In the genomic region with DNA sequence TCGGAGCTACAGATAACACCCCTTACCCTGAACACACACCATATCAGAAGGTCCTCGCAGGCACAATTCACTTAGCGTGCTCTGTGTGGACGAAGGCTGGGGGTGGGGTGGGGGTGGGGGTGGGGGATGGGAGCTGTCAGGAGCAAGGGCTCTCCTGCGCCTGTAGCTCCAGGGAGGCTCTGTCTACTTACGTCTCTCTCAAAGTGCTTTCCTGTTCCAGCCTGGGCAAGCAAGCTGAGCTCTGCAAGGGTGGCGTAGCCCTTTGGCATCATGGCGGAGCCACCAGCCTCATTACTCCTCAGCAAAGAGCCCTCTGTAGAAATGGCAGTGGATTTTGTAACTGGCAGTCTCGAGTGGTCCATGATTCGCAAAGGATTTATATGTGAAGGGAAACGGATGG, we compare ENCODE assay signal across 10 mouse cellular contexts.
DNase-seq lines count a peak whose midpoint lies in the region; ATAC-seq and TF ChIP-seq lines count a peak whose summit lies in the region.
"Had no signal": no experiment of that assay in that cellular context is flagged by ENCODE, and none has a peak within 500 bp of the region (broad histone marks: within the 10 kb centered on the region; RNA-seq: fewer than 3 reads in every experiment).

No protein-coding gene starts in this region.

- WGBS in heart, embryonic 11.5 days (ENCODE audit: insufficient replicate concordance), result 41% methylated on average over 11 of the region's 11 CpGs
- WGBS in hindbrain, embryonic 11.5 days, result 56% methylated on average over 11 of the region's 11 CpGs
- 26% methylated on average over 11 of the region's 11 CpGs for WGBS in limb, embryonic 14.5 days

- H3K9me3 ChIP-seq in heart, embryonic 11.5 days (replicated peaks; ENCODE audit: control insufficient read depth, low read length), result no peaks in the 10 kb centered on the region
- no peaks in the 10 kb centered on the region for H3K9me3 ChIP-seq in hindbrain, embryonic 11.5 days (ENCODE audit: control insufficient read depth, low read length)
- H3K9me3 ChIP-seq in limb, embryonic 14.5 days (ENCODE audit: control insufficient read depth, low read length), result no peaks in the 10 kb centered on the region

- no peak for TF ChIP-seq POLR2A in brain, embryonic 14.5 days (IDR thresholded peaks at IDR 0.05; ENCODE audit: borderline replicate concordance, extremely low read depth, insufficient read depth, insufficient read length, poor library complexity, severe bottlenecking)
- TF ChIP-seq POLR2A in limb, embryonic 14.5 days (IDR thresholded peaks at IDR 0.05; ENCODE audit: borderline replicate concordance, extremely low read depth, insufficient read depth, insufficient read length), result no peak

- DNase-seq in heart, adult 8-10 months (ENCODE audit: low spot score), result no peak
- DNase-seq in brain, embryonic 14.5 days (ENCODE audit: low read depth), result peak; percentile 44
- DNase-seq in hindbrain, embryonic 11.5 days (ENCODE audit: low spot score), result no peak
- no peak for DNase-seq in limb, embryonic 14.5 days (ENCODE audit: low spot score)
- DNase-seq in embryo, embryonic 10.5 days (ENCODE audit: low spot score), result no peak
- no peak for DNase-seq in gastrocnemius, postnatal 14 days
- DNase-seq: kidney, adult 2 months; spleen, adult 18-20 months had no signal

- ATAC-seq in heart, embryonic 11.5 days (replicated peaks; ENCODE audit: insufficient number of reproducible peaks, low FRiP score, low TSS enrichment), result 0 out of 2 replicates have a peak, but pooled peaks have one; percentile 42
- no peak for ATAC-seq in hindbrain, embryonic 11.5 days (ENCODE audit: low FRiP score)
- ATAC-seq in limb, embryonic 14.5 days (ENCODE audit: low FRiP score, low read depth), result no peak
- no peak for ATAC-seq in megakaryocyte progenitor cell, adult 5-6 weeks (replicated peaks; ENCODE audit: poor library complexity)

- no peak for TF ChIP-seq CTCF in brain, embryonic 14.5 days (IDR thresholded peaks at IDR 0.05; ENCODE audit: borderline replicate concordance, extremely low read depth, insufficient read depth, insufficient read length)

- H3K4me3 ChIP-seq in heart, embryonic 11.5 days (ENCODE audit: low read depth, low read length), result peak overlapping the region; percentile 14; the same call in 1 of the 2 replicates
- H3K4me3 ChIP-seq in hindbrain, embryonic 11.5 days (ENCODE audit: low read depth, low read length), result no peak overlapping the region
- 0 out of 2 replicates have a peak overlapping the region, but pooled peaks have one; percentile 1 for H3K4me3 ChIP-seq in limb, embryonic 14.5 days (replicated peaks; ENCODE audit: low read length)

- peaks cover 18% of the 10 kb centered on the region for H3K4me1 ChIP-seq in heart, embryonic 11.5 days (ENCODE audit: control insufficient read depth, insufficient read depth, low read length)
- H3K4me1 ChIP-seq in hindbrain, embryonic 11.5 days (replicated peaks; ENCODE audit: control insufficient read depth, insufficient read depth, low read length), result no peaks in the 10 kb centered on the region
- peaks cover 21% of the 10 kb centered on the region for H3K4me1 ChIP-seq in limb, embryonic 14.5 days (ENCODE audit: control insufficient read depth, insufficient read depth, low read length)

- no peaks in the 10 kb centered on the region for H3K36me3 ChIP-seq in heart, embryonic 11.5 days (ENCODE audit: control insufficient read depth, insufficient read depth, low read length)
- H3K36me3 ChIP-seq in hindbrain, embryonic 11.5 days (ENCODE audit: control insufficient read depth, insufficient read depth, low read length), result no peaks in the 10 kb centered on the region
- no peaks in the 10 kb centered on the region for H3K36me3 ChIP-seq in limb, embryonic 14.5 days (ENCODE audit: control insufficient read depth, insufficient read depth, low read length)

- no peaks in the 10 kb centered on the region for H3K27me3 ChIP-seq in heart, embryonic 11.5 days (ENCODE audit: control insufficient read depth, insufficient read depth, low read length)
- no peaks in the 10 kb centered on the region for H3K27me3 ChIP-seq in hindbrain, embryonic 11.5 days (ENCODE audit: control insufficient read depth, insufficient read depth, low read length)
- no peaks in the 10 kb centered on the region for H3K27me3 ChIP-seq in limb, embryonic 14.5 days (ENCODE audit: control insufficient read depth, insufficient read depth, low read length)

- peak overlapping the region; percentile 54 for H3K4me2 ChIP-seq in heart, embryonic 11.5 days
- H3K4me2 ChIP-seq in hindbrain, embryonic 11.5 days (replicated peaks; ENCODE audit: low read depth, low read length), result no peak overlapping the region
- H3K4me2 ChIP-seq in limb, embryonic 14.5 days (replicated peaks; ENCODE audit: low read depth, low read length, severe bottlenecking), result peak overlapping the region; percentile 35; the same call in 1 of the 2 replicates

- intact Hi-C loops in gastrocnemius, postnatal 14 days (cut with DNase I; ENCODE audit: low total_unique reads), result no loop called here

- H3K9ac ChIP-seq in heart, embryonic 11.5 days (ENCODE audit: low read depth, low read length), result no peak overlapping the region
- no peak overlapping the region for H3K9ac ChIP-seq in hindbrain, embryonic 11.5 days (ENCODE audit: low read depth, low read length)
- H3K9ac ChIP-seq in limb, embryonic 14.5 days (ENCODE audit: low read depth, low read length, severe bottlenecking), result no peak overlapping the region; the same call in 1 of the 2 replicates

- no peak overlapping the region for H3K27ac ChIP-seq in heart, embryonic 11.5 days (ENCODE audit: low read depth, low read length)
- H3K27ac ChIP-seq in hindbrain, embryonic 11.5 days (ENCODE audit: low read depth, low read length), result peak overlapping the region; percentile 47; the same call in 1 of the 2 replicates
- 0 out of 2 replicates have a peak overlapping the region, but pooled peaks have one; percentile 22 for H3K27ac ChIP-seq in limb, embryonic 14.5 days (replicated peaks; ENCODE audit: low read depth, low read length)
